Mouse (Mus musculus) liver, embryonic 14.5 days (tissue): ENCODE measurements at regions not wholly inside any gene's neighbourhood (a gene's known extent, or its start where the extent isn't known, plus 50 kb on each side); places are given as distances from the start of the nearest gene placed in this dataset.

Source experiments
- ATAC-seq: fragments of 200-750 bp; cut with Nextera tagmentation; 2 replicates; pipeline ENCODE4 v1.8.0; 2017; ENCODE audit warnings: moderate number of reproducible peaks, mild to moderate bottlenecking, moderate library complexity; ENCODE audit not compliant: insufficient read depth
- DNase-seq, 3 experiments: peaks; one replicate each; pipeline ENCODE4 v3.0.0-alpha.2; 2012 to 2013; ENCODE audit warnings: low read depth in 3 of 3, low spot score in 3 of 3
- H3K27ac ChIP-seq: fragments of 300-500 bp; sonication (generic); 2 replicates; pipeline ENCODE4 v1.5.1; 2014; ENCODE audit warnings: moderate library complexity, mild to moderate bottlenecking, control low read depth, inconsistent platforms
- H3K27me3 ChIP-seq: fragments of 300-500 bp; sonication (generic); 2 replicates; pipeline ENCODE4 v1.6.1; 2014; ENCODE audit warnings: mild to moderate bottlenecking, low read length, moderate library complexity; ENCODE audit not compliant: control insufficient read depth, insufficient read depth
- H3K36me3 ChIP-seq: fragments of 300-500 bp; sonication (generic); replicated peaks from 2 replicates; pipeline ENCODE4 v1.6.1; 2014; ENCODE audit warnings: low read depth; ENCODE audit not compliant: control insufficient read depth, insufficient read depth
- H3K4me1 ChIP-seq, 2 experiments: fragments of 200-500 bp in 1 of 2; fragments of 300-500 bp in 1 of 2; sonication (generic) in 1 of 2; replicated peaks; 2 replicates each; pipeline ENCODE4 v1.6.1; 2012 to 2014; ENCODE audit warnings: antibody characterized with exemption in 1 of 2, inconsistent platforms in 1 of 2, low read length in 1 of 2; ENCODE audit not compliant: control insufficient read depth in 2 of 2, insufficient read depth in 2 of 2
- H3K4me2 ChIP-seq: fragments of 300-500 bp; sonication (generic); 2 replicates; pipeline ENCODE4 v1.6.1; 2014; ENCODE audit warnings: low read depth, mild to moderate bottlenecking, control low read depth, moderate library complexity
- H3K4me3 ChIP-seq, 2 experiments: fragments of 200-500 bp in 1 of 2; fragments of 300-500 bp in 1 of 2; sonication (generic) in 1 of 2; 2 replicates each; pipeline ENCODE4 v1.5.1; 2012 to 2014; ENCODE audit warnings: low read depth in 2 of 2, low read length in 2 of 2, mild to moderate bottlenecking in 2 of 2, control low read depth in 1 of 2, inconsistent platforms in 1 of 2, moderate library complexity in 1 of 2; ENCODE audit not compliant: insufficient read depth in 1 of 2
- H3K9ac ChIP-seq: fragments of 300-500 bp; sonication (generic); replicated peaks from 2 replicates; pipeline ENCODE4 v1.6.1; 2014; ENCODE audit warnings: mild to moderate bottlenecking, control low read depth, moderate library complexity
- H3K9me3 ChIP-seq: fragments of 300-500 bp; sonication (generic); 2 replicates; pipeline ENCODE4 v1.6.1; 2016; ENCODE audit warnings: low read length, mixed read lengths; ENCODE audit not compliant: control insufficient read depth
- CTCF ChIP-seq: IDR thresholded peaks from 2 replicates; pipeline ENCODE4 v1.5.1; 2016; ENCODE audit warnings: antibody characterized with exemption, low read depth, control low read depth
- EP300 ChIP-seq: IDR thresholded peaks from 2 replicates; pipeline ENCODE4 v1.6.1; 2016; ENCODE audit warnings: antibody characterized with exemption, low read depth
- WGBS: fragments of 180-500 bp; shearing (Covaris S2); extraction: QIAGEN DNeasy Blood & Tissue Kit; methylation state at CpG from one replicate; pipeline ENCODE4 v1.1.7; 2014; ENCODE audit not compliant: insufficient replicate concordance; 5-methylcytosine and 5-hydroxymethylcytosine counted together

DNA sequence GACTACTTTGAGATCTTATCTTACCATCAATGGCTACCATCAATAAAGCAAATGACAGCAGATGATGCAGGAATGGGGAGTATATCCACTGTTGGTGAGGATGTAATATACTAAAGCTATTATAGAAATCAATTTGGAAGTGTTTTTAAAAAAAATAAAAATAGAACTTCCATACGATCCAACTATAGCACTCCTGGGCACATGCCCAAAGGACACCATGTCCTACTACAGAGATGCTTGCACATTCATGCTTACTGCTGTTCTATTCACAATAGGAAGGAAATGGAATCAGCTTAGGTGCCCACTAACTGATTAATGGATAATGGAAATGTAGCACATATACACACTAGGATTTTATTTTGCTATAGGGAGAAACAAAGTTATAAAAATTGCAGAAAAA, 96.7 kb upstream of the Gm11983 start:
- no peak overlapping the region for H3K4me2 ChIP-seq
- no peak for TF ChIP-seq CTCF
- TF ChIP-seq EP300: no peak
- no peak overlapping the region for H3K27ac ChIP-seq
- H3K9ac ChIP-seq: no peak overlapping the region
- DNase-seq (no peak), ATAC-seq (no peak)
- H3K4me3 ChIP-seq: no peak overlapping the region
- H3K36me3 ChIP-seq: no peaks in the 10 kb centered on the region
- no peaks in the 10 kb centered on the region for H3K27me3 ChIP-seq
- WGBS: 60% methylated on average over 1 of the region's 1 CpGs
- H3K9me3 ChIP-seq: no peaks in the 10 kb centered on the region
- no peaks in the 10 kb centered on the region for H3K4me1 ChIP-seq

DNA sequence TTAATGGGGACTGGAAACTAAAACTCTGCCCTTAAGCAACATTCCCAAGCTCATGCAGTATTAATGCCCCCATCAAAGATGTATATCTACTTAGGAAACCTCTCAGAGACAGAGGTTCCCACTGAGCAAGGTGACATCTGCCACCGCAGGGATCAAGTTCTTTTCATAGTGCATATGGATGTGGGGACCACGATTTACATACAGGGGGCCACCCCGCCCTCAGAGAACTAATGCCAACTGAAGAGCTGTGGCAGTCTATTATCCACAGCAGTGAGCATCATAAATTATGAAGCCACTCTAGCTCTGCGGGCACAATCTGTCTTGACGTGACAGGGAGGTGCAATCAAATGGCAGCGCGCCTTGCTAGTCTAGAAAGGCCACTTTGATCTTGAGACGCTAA, 88.6 kb upstream of the Gm11983 start:
- Histone ChIP-seq H3K27me3 (no peaks in the 10 kb centered on the region), H3K27ac (no peak overlapping the region), H3K36me3 (no peaks in the 10 kb centered on the region), H3K4me1 (no peaks in the 10 kb centered on the region; a peak in 1 of 4 replicates), H3K9ac (no peak overlapping the region), H3K4me2 (no peak overlapping the region), H3K9me3 (no peaks in the 10 kb centered on the region), H3K4me3 (no peak overlapping the region)
- 70% methylated on average over 8 of the region's 8 CpGs for WGBS
- no peak for DNase-seq
- no peak for ATAC-seq
- TF ChIP-seq CTCF: no peak

DNA sequence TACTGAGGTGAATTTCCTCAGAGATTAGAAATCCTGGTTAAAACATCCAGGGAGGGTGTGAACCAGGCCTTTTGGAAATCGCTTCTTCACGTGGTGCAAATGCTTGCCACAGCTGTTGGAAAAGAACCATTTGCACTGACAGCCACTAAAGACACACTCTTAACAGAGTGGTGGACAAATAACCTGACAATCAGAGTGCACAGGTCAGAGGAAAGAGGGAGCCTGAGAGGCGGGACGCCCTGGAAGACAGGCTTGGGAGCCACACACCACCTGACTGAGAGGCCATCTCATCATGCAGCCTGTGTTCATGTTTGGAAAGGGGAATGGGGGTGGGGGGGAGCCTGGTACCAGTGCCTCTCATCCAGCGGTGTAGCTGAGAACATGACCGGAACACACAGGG, 87.0 kb upstream of the Gm11983 start:
- H3K36me3 ChIP-seq: no peaks in the 10 kb centered on the region
- no peak for TF ChIP-seq EP300
- TF ChIP-seq CTCF: no peak
- no peak overlapping the region for H3K9ac ChIP-seq
- ATAC-seq (no peak), DNase-seq (no peak)
- H3K4me2 ChIP-seq: no peak overlapping the region
- H3K9me3 ChIP-seq: no peaks in the 10 kb centered on the region
- no peaks in the 10 kb centered on the region for H3K27me3 ChIP-seq
- no peak overlapping the region for H3K27ac ChIP-seq
- WGBS: 40% methylated on average over 6 of the region's 6 CpGs
- H3K4me1 ChIP-seq: no peaks in the 10 kb centered on the region; a peak in 1 of 4 replicates
- H3K4me3 ChIP-seq: no peak overlapping the region

DNA sequence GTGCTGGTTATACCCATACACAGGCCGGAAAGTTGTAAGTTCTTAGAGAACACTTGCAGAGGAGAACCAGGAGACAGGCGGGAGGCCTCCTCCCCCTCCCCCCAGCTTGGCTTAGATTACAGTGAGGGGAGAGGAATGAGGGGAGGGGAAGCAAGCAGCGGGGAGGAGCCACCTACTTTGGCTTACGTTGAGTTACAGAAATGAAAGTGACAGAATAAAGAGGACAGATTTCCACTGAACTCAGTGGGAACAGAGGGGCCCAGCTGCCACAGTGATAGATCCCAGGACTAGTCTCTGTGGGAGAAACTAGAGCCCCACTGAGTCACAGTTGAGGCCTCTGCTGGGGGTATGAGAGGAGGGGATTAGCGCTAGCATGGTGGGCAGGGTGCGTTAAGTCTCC, 86.5 kb upstream of the Gm11983 start:
- Histone ChIP-seq H3K4me1 (no peaks in the 10 kb centered on the region; a peak in 1 of 4 replicates), H3K4me3 (no peak overlapping the region; a peak in 1 of 4 replicates), H3K27me3 (no peaks in the 10 kb centered on the region), H3K27ac (no peak overlapping the region), H3K9me3 (no peaks in the 10 kb centered on the region), H3K4me2 (no peak overlapping the region), H3K9ac (no peak overlapping the region), H3K36me3 (no peaks in the 10 kb centered on the region)
- ATAC-seq (no peak), DNase-seq (no peak)
- TF ChIP-seq EP300: no peak
- WGBS: 14% methylated on average over 6 of the region's 6 CpGs

DNA sequence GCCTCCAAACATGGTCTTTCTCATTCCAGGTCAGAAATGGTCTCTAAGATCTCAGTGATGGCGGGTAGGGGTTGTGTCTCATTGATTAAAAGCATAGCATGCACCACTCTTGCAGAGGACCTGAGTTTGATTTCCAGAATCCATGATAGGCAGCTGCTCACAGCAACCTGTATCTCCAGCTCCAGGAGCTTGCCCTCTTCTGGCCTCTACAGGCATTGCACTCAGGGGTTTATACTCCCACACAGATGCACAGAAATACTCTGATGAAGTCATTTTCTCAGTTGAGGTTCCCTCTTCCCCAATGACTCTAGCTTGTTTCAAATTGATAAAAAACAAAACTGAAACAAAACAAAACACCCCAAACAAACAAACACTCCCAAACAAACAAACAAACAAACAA, 81.1 kb upstream of the Gm11983 start:
- 39% methylated on average over 1 of the region's 1 CpGs for WGBS
- no peak overlapping the region for H3K9ac ChIP-seq
- ATAC-seq (no peak), DNase-seq (no peak)
- H3K27me3 ChIP-seq: no peaks in the 10 kb centered on the region
- H3K4me3 ChIP-seq: no peak overlapping the region
- H3K9me3 ChIP-seq: no peaks in the 10 kb centered on the region; the same call in 1 of the 2 replicates
- no peaks in the 10 kb centered on the region for H3K36me3 ChIP-seq
- no peaks in the 10 kb centered on the region for H3K4me1 ChIP-seq
- TF ChIP-seq EP300 (no peak), CTCF (0 out of 2 replicates have a peak, but pooled peaks have one; percentile 6)
- H3K27ac ChIP-seq: no peak overlapping the region
- H3K4me2 ChIP-seq: no peak overlapping the region

DNA sequence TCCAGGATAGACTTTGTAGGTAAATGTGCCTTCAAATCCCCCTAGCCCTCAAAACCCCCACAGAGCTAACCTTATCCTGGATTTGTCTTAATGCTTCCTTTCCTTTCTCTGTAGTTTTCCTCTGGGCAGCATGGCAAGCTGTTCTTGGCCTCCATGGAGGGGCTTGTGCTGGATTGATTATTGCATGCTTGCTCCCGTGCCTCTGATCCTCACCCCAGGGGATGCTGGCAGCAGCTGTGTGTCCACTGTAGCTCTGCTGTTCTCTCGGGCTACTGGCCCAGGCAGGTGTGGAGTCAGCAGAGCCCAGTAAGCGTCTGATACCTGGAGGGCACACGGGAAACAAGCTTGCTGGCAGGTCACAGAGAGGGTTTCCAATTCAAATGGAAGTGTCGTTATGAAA, 68.2 kb upstream of the Gm11983 start:
- H3K27me3 ChIP-seq: no peaks in the 10 kb centered on the region
- no peak overlapping the region for H3K4me2 ChIP-seq
- H3K9ac ChIP-seq: no peak overlapping the region
- H3K4me1 ChIP-seq: no peaks in the 10 kb centered on the region
- WGBS: 36% methylated on average over 5 of the region's 5 CpGs
- TF ChIP-seq CTCF (no peak), EP300 (no peak)
- no peak overlapping the region for H3K27ac ChIP-seq
- H3K4me3 ChIP-seq: no peak overlapping the region
- H3K9me3 ChIP-seq: no peaks in the 10 kb centered on the region
- H3K36me3 ChIP-seq: no peaks in the 10 kb centered on the region
- ATAC-seq (no peak), DNase-seq (no peak)
